Mouse (Mus musculus) heart, postnatal 0 days (tissue): ENCODE measurements around the gene Clrn3. TPM values are rescaled to one million over a fixed set of nuclear protein-coding genes. Genes with fewer than 3 reads are reported as not detected.

Source experiments
- ATAC-seq: fragments of 200-750 bp; cut with Nextera tagmentation; 2 replicates; pipeline ENCODE4 v1.8.0; 2017; ENCODE audit warnings: low read depth, moderate number of reproducible peaks, moderate library complexity; ENCODE audit not compliant: insufficient read depth
- DNase-seq: peaks from one replicate; pipeline ENCODE4 v3.0.0-alpha.2; 2016; ENCODE audit warnings: low spot score
- H3K27ac ChIP-seq: fragments of 300-500 bp; sonication (generic); 2 replicates; pipeline ENCODE4 v1.5.1; 2014; ENCODE audit warnings: low read depth, mild to moderate bottlenecking
- H3K27me3 ChIP-seq: fragments of 300-500 bp; sonication (generic); 2 replicates; pipeline ENCODE4 v1.6.1; 2014; ENCODE audit warnings: low read length, mixed read lengths; ENCODE audit not compliant: control insufficient read depth, insufficient read depth
- H3K36me3 ChIP-seq: fragments of 300-500 bp; sonication (generic); replicated peaks from 2 replicates; pipeline ENCODE4 v1.6.1; 2014; ENCODE audit warnings: low read length, mixed read lengths; ENCODE audit not compliant: control insufficient read depth, insufficient read depth
- H3K4me1 ChIP-seq: fragments of 300-500 bp; sonication (generic); 2 replicates; pipeline ENCODE4 v1.6.1; 2014; ENCODE audit warnings: antibody characterized with exemption; ENCODE audit not compliant: control insufficient read depth, insufficient read depth
- H3K4me2 ChIP-seq: fragments of 300-500 bp; sonication (generic); 2 replicates; pipeline ENCODE4 v1.6.1; 2014; ENCODE audit warnings: low read depth, mild to moderate bottlenecking, low read length, moderate library complexity
- H3K4me3 ChIP-seq: fragments of 300-500 bp; sonication (generic); 2 replicates; pipeline ENCODE4 v1.5.1; 2014; ENCODE audit warnings: low read depth, low read length
- H3K9ac ChIP-seq: fragments of 300-500 bp; sonication (generic); replicated peaks from 2 replicates; pipeline ENCODE4 v1.6.1; 2014; ENCODE audit warnings: low read depth, low read length, mixed read lengths
- H3K9me3 ChIP-seq: fragments of 300-500 bp; sonication (generic); replicated peaks from 2 replicates; pipeline ENCODE4 v1.6.1; 2016; ENCODE audit warnings: low read length; ENCODE audit not compliant: control insufficient read depth
- CTCF ChIP-seq: IDR thresholded peaks from 2 replicates; pipeline ENCODE4 v1.5.1; 2016; ENCODE audit warnings: antibody characterized with exemption, control low read depth, low read depth
- EP300 ChIP-seq: IDR thresholded peaks from 2 replicates; pipeline ENCODE4 v1.6.1; 2016; ENCODE audit warnings: antibody characterized with exemption, low read depth
- WGBS: fragments of 180-500 bp; shearing (Covaris S2); extraction: QIAGEN DNeasy Blood & Tissue Kit; methylation state at CpG from one replicate; pipeline ENCODE4 v1.1.7; 2014; 5-methylcytosine and 5-hydroxymethylcytosine counted together
- polyA plus RNA-seq: library from polyadenylated mRNA; unstranded; fragments of >200 nt; fragmentation: Nextera tagmentation; extraction: Ambion mirVana; gene quantifications from 2 replicates; pipeline ENCODE4 v1.2.1, GENCODE M21; 2015
- total RNA-seq: library from RNA; depleted of rRNA; stranded (reverse); fragments of >200 nt; gene quantifications from 2 replicates; pipeline ENCODE4 v1.2.3, GENCODE M21; 2014; ENCODE audit warnings: low replicate concordance

Gene Clrn3
- total and polyA plus RNA-seq, 2 experiments from 2014 or later: not detected

DNA sequence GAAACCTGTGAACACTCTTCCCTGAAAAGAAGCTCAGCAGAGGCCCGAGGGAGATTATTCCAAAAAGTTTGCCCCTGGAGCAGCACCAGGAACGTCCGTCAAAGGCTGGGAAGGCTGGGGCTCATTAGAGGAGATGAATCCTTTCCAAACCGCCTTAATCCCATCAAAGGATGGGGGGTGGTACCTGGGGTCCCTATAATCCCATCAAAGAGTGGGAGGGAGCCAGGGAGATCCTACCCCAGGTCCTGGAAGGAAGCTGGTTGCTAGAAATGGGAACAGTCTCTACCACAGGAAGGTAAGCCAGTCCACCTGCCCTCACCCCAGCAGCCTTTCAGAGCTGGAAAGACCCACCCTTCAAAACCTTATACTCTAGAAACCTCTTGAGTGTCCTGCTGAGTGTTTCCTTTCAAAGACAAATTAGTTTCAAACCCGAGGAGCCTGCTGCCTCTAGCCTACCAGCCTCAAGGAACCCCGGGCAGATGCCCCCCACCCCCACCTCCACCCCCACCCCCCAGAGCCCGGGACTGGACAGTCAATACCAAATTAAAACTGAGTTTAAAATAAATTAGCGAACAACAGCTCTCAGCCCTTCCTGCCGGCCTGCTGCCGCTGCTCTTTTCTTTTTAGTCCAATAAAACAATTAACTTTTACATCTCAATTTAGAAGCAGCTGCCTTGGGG is 43.2 kb downstream of the Clrn3 start:
- ATAC-seq (no peak), DNase-seq (no peak)
- no peaks in the 10 kb centered on the region for H3K36me3 ChIP-seq
- H3K4me1 ChIP-seq: no peaks in the 10 kb centered on the region
- no peaks in the 10 kb centered on the region for H3K9me3 ChIP-seq
- H3K27me3 ChIP-seq: 0 out of 2 replicates have a peak, but pooled peaks cover 8% of the 10 kb centered on the region
- H3K4me3 ChIP-seq: no peak overlapping the region
- 11% methylated on average over 10 of the region's 10 CpGs for WGBS
- no peak overlapping the region for H3K4me2 ChIP-seq
- no peak overlapping the region for H3K9ac ChIP-seq
- H3K27ac ChIP-seq: no peak overlapping the region
- no peak for TF ChIP-seq CTCF
- no peak for TF ChIP-seq EP300

DNA sequence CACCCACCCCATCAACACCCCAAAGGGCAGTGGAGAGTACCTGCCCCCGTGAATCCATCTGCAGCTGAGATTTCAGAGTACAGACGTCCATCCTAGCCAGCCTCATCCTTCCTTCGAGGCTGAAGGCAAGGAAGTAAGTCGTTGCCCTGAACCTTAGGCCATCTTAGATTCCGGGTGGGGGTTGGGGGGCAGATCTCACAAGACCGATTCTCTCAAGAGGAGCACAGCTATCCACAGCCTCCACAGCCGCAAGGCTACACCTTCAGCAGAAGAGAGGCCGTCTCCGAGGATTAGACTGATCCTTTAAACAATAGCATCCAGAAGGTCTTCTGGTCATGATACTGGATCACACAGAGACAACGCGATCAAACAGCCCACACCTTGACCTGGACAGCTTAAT is 44.1 kb downstream of the Clrn3 start:
- TF ChIP-seq EP300 (no peak), CTCF (no peak)
- Histone ChIP-seq H3K4me1 (no peaks in the 10 kb centered on the region), H3K36me3 (no peaks in the 10 kb centered on the region), H3K4me2 (no peak overlapping the region), H3K4me3 (no peak overlapping the region), H3K9me3 (no peaks in the 10 kb centered on the region), H3K27ac (no peak overlapping the region), H3K9ac (no peak overlapping the region), H3K27me3 (0 out of 2 replicates have a peak, but pooled peaks cover 8% of the 10 kb centered on the region)
- ATAC-seq: no peak
- DNase-seq: no peak
- WGBS: 50% methylated on average over 11 of the region's 11 CpGs

DNA sequence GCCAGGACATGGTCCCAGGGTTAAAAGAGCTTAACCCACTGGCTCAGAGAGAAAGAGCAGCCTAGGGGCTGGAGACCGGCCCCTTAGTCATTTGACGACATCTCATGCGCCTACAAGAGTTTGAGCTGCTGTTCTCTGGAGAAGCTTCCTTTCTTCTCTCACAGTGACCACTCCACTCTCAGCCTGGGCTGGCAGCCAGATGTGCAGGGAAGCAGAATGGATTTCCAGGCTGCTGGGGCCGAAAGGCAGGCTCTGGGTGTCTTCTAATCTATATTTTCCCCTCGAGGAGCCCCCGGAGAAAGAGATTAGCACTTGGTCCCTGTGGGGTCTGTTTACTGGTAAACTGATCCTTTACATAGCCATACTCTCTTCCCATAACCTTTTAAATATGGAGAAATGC is 44.7 kb downstream of the Clrn3 start:
- Histone ChIP-seq H3K9ac (no peak overlapping the region), H3K36me3 (no peaks in the 10 kb centered on the region), H3K9me3 (no peaks in the 10 kb centered on the region), H3K4me3 (no peak overlapping the region), H3K27me3 (0 out of 2 replicates have a peak, but pooled peaks cover 8% of the 10 kb centered on the region), H3K4me2 (no peak overlapping the region), H3K27ac (no peak overlapping the region), H3K4me1 (no peaks in the 10 kb centered on the region)
- DNase-seq: no peak
- no peak for ATAC-seq
- TF ChIP-seq CTCF: no peak
- no peak for TF ChIP-seq EP300
- 42% methylated on average over 6 of the region's 6 CpGs for WGBS

DNA sequence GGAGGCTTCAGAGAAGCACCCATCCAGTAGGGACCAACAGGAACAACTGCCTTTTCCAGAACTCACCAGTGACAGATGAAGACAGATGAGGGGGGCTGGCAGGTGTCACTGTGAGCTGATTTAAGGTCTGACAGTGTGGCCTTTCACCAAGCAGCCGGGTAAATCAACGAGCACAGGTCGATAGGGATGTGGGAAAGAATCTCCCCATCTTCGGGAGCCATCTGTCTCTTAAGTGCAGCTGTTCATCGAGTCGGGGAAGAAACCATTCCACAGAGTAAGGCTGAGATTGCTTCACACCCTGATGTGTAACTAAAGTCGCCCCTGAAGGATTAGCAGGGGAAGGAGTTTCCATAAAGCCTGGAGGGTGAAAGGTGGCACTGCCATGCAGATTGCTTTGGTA is 47.3 kb downstream of the Clrn3 start:
- no peak for TF ChIP-seq CTCF
- 55% methylated on average over 7 of the region's 7 CpGs for WGBS

DNA sequence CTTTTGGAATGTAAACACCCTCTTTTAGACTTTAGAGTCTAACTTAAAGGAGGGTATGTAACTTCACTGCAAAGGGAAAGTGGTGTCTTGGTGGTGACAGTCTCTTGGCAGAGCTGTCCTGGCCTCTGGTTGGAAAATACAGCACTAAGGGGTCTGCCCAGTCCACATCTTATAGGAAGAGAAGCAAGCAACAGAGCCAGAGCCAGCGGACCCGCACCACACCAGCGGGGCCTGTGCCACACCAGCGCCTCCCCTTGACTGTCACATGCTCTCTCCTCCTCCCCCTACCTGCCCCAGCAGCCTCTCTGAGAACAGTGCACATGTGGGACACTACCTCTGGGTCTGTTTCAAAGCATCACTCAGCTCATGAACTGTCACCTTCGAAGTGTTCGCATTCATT is 48.5 kb downstream of the Clrn3 start:
- TF ChIP-seq CTCF (no peak), EP300 (no peak)
- ATAC-seq: no peak
- Histone ChIP-seq H3K27me3 (no peaks in the 10 kb centered on the region), H3K36me3 (no peaks in the 10 kb centered on the region), H3K9me3 (no peaks in the 10 kb centered on the region), H3K9ac (no peak overlapping the region), H3K4me1 (no peaks in the 10 kb centered on the region), H3K4me2 (no peak overlapping the region), H3K27ac (no peak overlapping the region), H3K4me3 (no peak overlapping the region)
- WGBS: 66% methylated on average over 6 of the region's 6 CpGs
- no peak for DNase-seq

More for the DNA sequence above, 47.3 kb downstream of the Clrn3 start:
- H3K9me3 ChIP-seq: no peaks in the 10 kb centered on the region
- no peak overlapping the region for H3K4me3 ChIP-seq
- no peak for DNase-seq
- H3K4me2 ChIP-seq: no peak overlapping the region
- H3K4me1 ChIP-seq: no peaks in the 10 kb centered on the region
- no peak overlapping the region for H3K9ac ChIP-seq
- 0 out of 2 replicates have a peak, but pooled peaks cover 4% of the 10 kb centered on the region for H3K27me3 ChIP-seq
- no peak overlapping the region for H3K27ac ChIP-seq
- no peak for ATAC-seq
- no peaks in the 10 kb centered on the region for H3K36me3 ChIP-seq

DNA sequence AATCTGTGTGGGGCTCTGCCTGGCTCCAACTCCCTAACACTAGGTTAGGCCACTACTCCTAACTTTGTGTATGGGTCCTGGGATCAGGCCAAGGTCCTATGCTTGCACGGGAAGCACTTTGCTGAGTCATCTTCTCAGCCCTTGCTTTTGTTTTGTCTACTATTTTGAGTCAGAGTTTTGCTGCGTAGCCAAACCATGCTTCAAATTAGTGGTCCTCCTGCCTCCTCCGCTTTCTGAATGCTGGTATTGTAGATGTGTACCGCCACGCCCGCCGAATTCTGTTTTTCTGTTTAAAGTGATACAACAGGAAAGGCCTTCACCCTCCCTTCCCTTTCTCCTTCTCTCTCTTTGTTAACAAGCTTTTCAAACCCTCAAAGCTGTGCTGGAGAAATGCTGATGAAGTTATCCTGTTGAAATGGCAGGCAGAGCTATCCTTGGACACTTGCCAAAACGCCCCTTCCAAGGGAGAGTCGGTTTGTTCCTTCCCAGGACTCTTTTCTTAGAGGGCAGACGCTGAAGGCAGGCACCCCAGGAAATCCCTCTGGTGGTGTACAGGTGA is 49.1 kb downstream of the Clrn3 start:
- Histone ChIP-seq H3K4me3 (no peak overlapping the region), H3K9ac (no peak overlapping the region), H3K27me3 (no peaks in the 10 kb centered on the region), H3K4me2 (no peak overlapping the region), H3K27ac (no peak overlapping the region), H3K9me3 (no peaks in the 10 kb centered on the region), H3K36me3 (no peaks in the 10 kb centered on the region), H3K4me1 (no peaks in the 10 kb centered on the region)
- DNase-seq: peak; percentile 14
- ATAC-seq: peak; percentile 17; the same call in 1 of the 2 replicates
- no peak for TF ChIP-seq EP300
- no peak for TF ChIP-seq CTCF
- 39% methylated on average over 10 of the region's 10 CpGs for WGBS
